Mouse (Mus musculus) lung, postnatal 0 days (tissue): ENCODE measurements around the gene Lhfpl2. TPM values are rescaled to one million over a fixed set of nuclear protein-coding genes. Genes with fewer than 3 reads are reported as not detected.

Experiments
- ATAC-seq: fragments of 200-750 bp; cut with Nextera tagmentation; 2 replicates; pipeline ENCODE4 v1.8.0; 2017; ENCODE audit warnings: moderate library complexity
- DNase-seq: peaks from one replicate; pipeline ENCODE4 v3.0.0-alpha.2; 2016; ENCODE audit warnings: low spot score
- H3K27ac ChIP-seq: fragments of 300-500 bp; sonication (generic); 2 replicates; pipeline ENCODE4 v1.5.1; 2014; ENCODE audit warnings: antibody characterized with exemption, mild to moderate bottlenecking, low read length, mixed read lengths
- H3K27me3 ChIP-seq: fragments of 300-500 bp; sonication (generic); replicated peaks from 2 replicates; pipeline ENCODE4 v1.6.1; 2014; ENCODE audit warnings: low read length, mixed read lengths; ENCODE audit not compliant: insufficient read depth
- H3K36me3 ChIP-seq: fragments of 300-500 bp; sonication (generic); 2 replicates; pipeline ENCODE4 v1.6.1; 2014; ENCODE audit warnings: low read length, mixed read lengths; ENCODE audit not compliant: insufficient read depth
- H3K4me1 ChIP-seq: fragments of 300-500 bp; sonication (generic); 2 replicates; pipeline ENCODE4 v1.6.1; 2014; ENCODE audit warnings: antibody characterized with exemption, low read depth, low read length, mixed read lengths; ENCODE audit not compliant: insufficient read depth
- H3K4me2 ChIP-seq: fragments of 300-500 bp; sonication (generic); replicated peaks from 2 replicates; pipeline ENCODE4 v1.6.1; 2014; ENCODE audit warnings: low read depth, mild to moderate bottlenecking, low read length, moderate library complexity, mixed read lengths
- H3K4me3 ChIP-seq: fragments of 300-500 bp; sonication (generic); 2 replicates; pipeline ENCODE4 v1.5.1; 2014; ENCODE audit warnings: low read depth, low read length
- H3K9ac ChIP-seq: fragments of 300-500 bp; sonication (generic); replicated peaks from 2 replicates; pipeline ENCODE4 v1.6.1; 2014; ENCODE audit warnings: low read depth, mild to moderate bottlenecking
- H3K9me3 ChIP-seq: fragments of 300-500 bp; sonication (generic); 2 replicates; pipeline ENCODE4 v1.6.1; 2016; ENCODE audit warnings: low read length, mixed read lengths
- CTCF ChIP-seq: IDR thresholded peaks from 2 replicates; pipeline ENCODE4 v1.5.1; 2016; ENCODE audit warnings: antibody characterized with exemption, mild to moderate bottlenecking
- EP300 ChIP-seq: IDR thresholded peaks from 2 replicates; pipeline ENCODE4 v1.6.1; 2016; ENCODE audit warnings: antibody characterized with exemption, mild to moderate bottlenecking, control low read depth
- WGBS: fragments of 180-500 bp; shearing (Covaris S2); extraction: QIAGEN DNeasy Blood & Tissue Kit; methylation state at CpG from one replicate; pipeline ENCODE4 v1.1.7; 2014; 5-methylcytosine and 5-hydroxymethylcytosine counted together
- polyA plus RNA-seq: library from polyadenylated mRNA; unstranded; fragments of >200 nt; fragmentation: Nextera tagmentation; extraction: Ambion mirVana; gene quantifications from 2 replicates; pipeline ENCODE4 v1.2.1, GENCODE M21; 2015

Lhfpl2 gene
- polyA plus RNA-seq, 1 experiment from 2014 or later = 19.9 TPM

- 90% methylated on average over 38 of the region's 38 CpGs for WGBS
- ATAC-seq = no peak
- no peak overlapping the region for H3K4me3 ChIP-seq
These were observed 167.4 kb downstream of the Lhfpl2 start for GRCm38 (mm10) chr13:94224717-94225705.

GRCm38 (mm10) chr13:94231871-94232270 is 174.3 kb downstream of the Lhfpl2 start:
- Histone ChIP-seq H3K4me1 (no peaks in the 10 kb centered on the region), H3K36me3 (0 out of 2 replicates have a peak, but pooled peaks cover 3% of the 10 kb centered on the region), H3K4me2 (no peak overlapping the region), H3K9me3 (no peaks in the 10 kb centered on the region), H3K4me3 (no peak overlapping the region), H3K9ac (no peak overlapping the region), H3K27ac (no peak overlapping the region), H3K27me3 (no peaks in the 10 kb centered on the region)
- no peak for TF ChIP-seq EP300
- no peak for TF ChIP-seq CTCF
- 79% methylated on average over 14 of the region's 14 CpGs for WGBS
- DNase-seq = no peak
- no peak for ATAC-seq

More at GRCm38 (mm10) chr13:94224717-94225705, 167.4 kb downstream of the Lhfpl2 start:
- Histone ChIP-seq H3K9me3 (no peaks in the 10 kb centered on the region), H3K4me2 (no peak overlapping the region), H3K9ac (no peak overlapping the region), H3K4me1 (no peaks in the 10 kb centered on the region), H3K27ac (no peak overlapping the region), H3K27me3 (no peaks in the 10 kb centered on the region), H3K36me3 (0 out of 2 replicates have a peak, but pooled peaks cover 8% of the 10 kb centered on the region)
- no peak for TF ChIP-seq EP300
- no peak for TF ChIP-seq CTCF
- no peak for DNase-seq

DNA sequence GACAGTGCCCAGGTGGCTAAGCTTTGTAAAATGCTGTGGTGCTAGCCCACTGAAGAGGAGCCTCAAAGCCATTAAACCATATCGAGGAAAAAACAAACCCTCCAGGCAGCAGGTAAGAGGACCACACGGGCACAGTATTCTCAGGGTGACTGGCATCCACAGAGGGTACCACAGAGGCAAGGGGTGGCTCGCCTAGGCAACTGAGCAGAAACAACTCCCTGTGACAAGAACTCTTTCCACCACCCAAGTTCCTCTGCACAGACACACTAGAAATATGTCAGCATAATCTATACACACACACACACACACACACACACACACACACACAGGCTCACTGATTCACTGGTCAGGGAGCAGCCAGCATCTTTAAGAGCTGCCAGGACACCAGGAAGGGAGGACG is 181.9 kb downstream of the Lhfpl2 start:
- H3K27me3 ChIP-seq = no peaks in the 10 kb centered on the region
- H3K36me3 ChIP-seq = no peaks in the 10 kb centered on the region
- no peaks in the 10 kb centered on the region for H3K9me3 ChIP-seq
- no peak overlapping the region for H3K4me3 ChIP-seq
- no peaks in the 10 kb centered on the region for H3K4me1 ChIP-seq
- H3K27ac ChIP-seq = no peak overlapping the region
- H3K9ac ChIP-seq = no peak overlapping the region
- H3K4me2 ChIP-seq = no peak overlapping the region
- WGBS = 71% methylated on average over 4 of the region's 4 CpGs
- no peak for TF ChIP-seq EP300
- TF ChIP-seq CTCF = no peak
- ATAC-seq (no peak), DNase-seq (no peak)

DNA sequence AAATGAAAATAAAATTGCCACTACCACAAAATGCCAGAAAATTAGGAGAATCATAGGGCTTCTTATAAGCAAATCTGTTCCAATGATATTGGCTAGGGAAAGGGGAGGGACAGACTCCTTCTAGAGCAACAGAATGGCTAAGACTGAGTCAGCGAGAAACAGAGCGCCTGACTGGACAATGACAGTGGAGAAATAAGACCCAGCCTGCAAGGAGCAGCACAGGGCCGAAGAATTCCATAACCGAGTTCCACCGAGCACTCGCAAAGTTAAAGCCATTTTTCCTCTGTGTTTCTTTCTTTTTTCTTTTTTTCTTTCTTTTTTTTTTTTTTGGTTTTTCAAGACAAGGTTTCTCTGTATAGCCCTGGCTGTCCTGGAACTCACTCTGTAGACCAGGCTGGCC is 182.5 kb downstream of the Lhfpl2 start:
- no peak overlapping the region for H3K27ac ChIP-seq
- ATAC-seq (no peak), DNase-seq (no peak)
- H3K36me3 ChIP-seq = no peaks in the 10 kb centered on the region
- no peak overlapping the region for H3K4me3 ChIP-seq
- no peaks in the 10 kb centered on the region for H3K4me1 ChIP-seq
- H3K9ac ChIP-seq = no peak overlapping the region
- no peaks in the 10 kb centered on the region for H3K27me3 ChIP-seq
- WGBS = 78% methylated on average over 6 of the region's 6 CpGs
- no peaks in the 10 kb centered on the region for H3K9me3 ChIP-seq
- TF ChIP-seq EP300 (no peak), CTCF (no peak)
- H3K4me2 ChIP-seq = no peak overlapping the region

DNA sequence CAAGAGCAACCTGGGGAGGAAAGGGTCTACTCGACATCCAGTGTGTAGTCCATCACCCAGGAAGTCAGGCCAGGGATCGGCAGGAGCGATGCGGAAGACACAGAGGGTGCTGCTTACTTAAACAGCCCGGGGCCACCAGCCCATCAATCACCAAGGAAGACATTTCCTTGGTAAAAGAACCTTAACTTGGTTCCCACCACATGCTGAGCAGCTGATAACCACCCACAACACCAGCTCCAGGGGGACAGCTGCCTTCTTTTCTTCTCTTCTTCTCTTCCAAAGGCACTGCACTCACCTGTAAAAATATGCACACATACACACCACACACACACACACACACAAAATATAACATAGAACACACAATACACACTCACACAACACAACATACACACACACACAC is 183.3 kb downstream of the Lhfpl2 start:
- WGBS = 22% methylated on average over 5 of the region's 5 CpGs

DNA sequence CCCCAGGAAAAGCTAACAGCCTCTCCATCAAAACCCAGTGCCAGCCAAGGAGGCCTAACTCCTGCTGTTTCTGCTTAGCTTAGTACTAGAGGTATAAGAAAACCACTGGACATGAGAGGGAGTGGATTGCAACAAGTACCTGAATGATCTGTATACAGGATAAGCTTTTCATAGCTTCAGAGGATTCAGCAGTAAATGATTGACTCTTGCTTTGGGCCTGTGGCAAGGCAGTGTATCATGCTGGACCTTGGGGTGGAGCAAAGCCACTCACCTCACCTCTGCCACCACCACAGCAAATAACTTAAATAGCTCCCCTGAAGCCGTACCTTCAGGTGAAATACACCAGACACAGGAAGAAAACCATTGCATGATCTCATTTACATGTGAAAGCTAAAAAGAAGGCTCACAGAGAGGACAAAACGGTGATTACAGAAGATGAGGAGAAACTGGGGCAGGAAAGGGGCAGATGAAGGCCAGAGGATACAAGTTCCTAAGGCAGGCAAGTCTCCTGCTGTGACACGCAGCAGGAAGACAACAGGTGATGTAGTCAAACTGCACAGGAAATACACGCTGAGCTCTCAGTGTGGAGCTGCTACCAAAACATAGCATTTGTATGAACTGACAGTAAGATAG is 184.4 kb downstream of the Lhfpl2 start:
- H3K9me3 ChIP-seq = no peaks in the 10 kb centered on the region
- no peaks in the 10 kb centered on the region for H3K4me1 ChIP-seq
- H3K4me3 ChIP-seq = no peak overlapping the region
- no peak overlapping the region for H3K9ac ChIP-seq
- H3K36me3 ChIP-seq = no peaks in the 10 kb centered on the region
- H3K27me3 ChIP-seq = no peaks in the 10 kb centered on the region
- no peak overlapping the region for H3K4me2 ChIP-seq
- DNase-seq (no peak), ATAC-seq (no peak)
- no peak overlapping the region for H3K27ac ChIP-seq
- 45% methylated on average over 4 of the region's 4 CpGs for WGBS
- no peak for TF ChIP-seq EP300
- no peak for TF ChIP-seq CTCF

More for the DNA sequence above, 183.3 kb downstream of the Lhfpl2 start:
- Histone ChIP-seq H3K36me3 (no peaks in the 10 kb centered on the region), H3K4me2 (no peak overlapping the region), H3K27ac (no peak overlapping the region), H3K9ac (no peak overlapping the region), H3K9me3 (no peaks in the 10 kb centered on the region), H3K4me3 (no peak overlapping the region), H3K4me1 (no peaks in the 10 kb centered on the region), H3K27me3 (no peaks in the 10 kb centered on the region)
- DNase-seq (no peak), ATAC-seq (no peak)
- TF ChIP-seq EP300 (no peak), CTCF (no peak)
